Comparison of ENCODE assay signal across 8 mouse cellular contexts in the genomic region with DNA sequence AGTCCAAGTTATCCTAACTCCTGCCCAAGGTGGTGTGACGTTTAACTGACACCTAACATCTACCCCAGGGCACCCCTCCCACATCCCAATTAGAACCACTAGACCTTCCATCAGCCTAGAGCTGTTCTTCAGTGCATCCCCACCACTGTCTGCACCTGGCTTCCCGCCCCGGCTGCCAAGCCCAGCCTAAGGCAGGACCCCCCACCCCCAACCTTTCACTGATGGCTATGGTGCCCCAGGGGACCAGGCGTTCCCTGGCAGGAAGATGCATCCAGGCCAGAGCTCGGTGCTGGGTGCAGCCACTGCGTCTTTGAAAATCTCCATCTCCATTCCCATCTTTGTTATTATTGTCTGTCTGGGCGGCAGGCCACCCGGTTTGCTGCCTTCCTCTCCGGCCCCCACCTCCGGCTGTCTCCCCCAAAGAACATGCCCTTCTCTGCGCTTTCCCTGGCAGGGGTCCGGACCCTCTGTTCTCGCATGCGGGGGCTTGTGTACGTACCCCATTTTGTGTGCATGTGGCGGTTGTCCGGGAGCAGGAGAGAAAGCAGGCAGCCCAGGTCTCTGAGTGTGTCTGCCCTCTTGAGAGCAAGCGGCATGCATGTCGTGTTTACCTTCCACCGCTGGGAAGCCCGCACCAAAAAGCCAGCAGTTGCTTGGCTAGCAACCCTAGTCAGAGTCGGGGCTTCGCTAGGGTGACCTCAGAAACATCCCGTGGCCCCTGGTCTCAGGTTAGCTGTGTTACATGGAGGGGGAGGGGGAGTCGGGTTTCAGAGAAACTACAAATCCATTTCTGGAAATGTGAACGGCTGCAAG.
DNase-seq lines count a peak whose midpoint lies in the region; ATAC-seq and TF ChIP-seq lines count a peak whose summit lies in the region.

No protein-coding gene starts in this region.

- peak; percentile 56 for DNase-seq in gastrocnemius, adult 18-20 months (ENCODE audit: low spot score)
- no peak for DNase-seq in gastrocnemius, postnatal 10 days
- DNase-seq in testis, postnatal 14 days (ENCODE audit: low spot score), result no peak
- peak; percentile 42 for DNase-seq in retina, postnatal 1 day
- no peak for DNase-seq in layer of hippocampus, adult 9-11 months
- no peak for DNase-seq in layer of hippocampus, adult 11-12 months (ENCODE audit: low spot score)

- WGBS in limb, embryonic 15.5 days, result 17% methylated on average over 26 of the region's 26 CpGs

- no peaks in the 10 kb centered on the region for H3K36me3 ChIP-seq in testis, adult 2 months (ENCODE audit: control insufficient read depth, insufficient read depth, low read length)
- H3K36me3 ChIP-seq in limb, embryonic 15.5 days, result no peaks in the 10 kb centered on the region

- no peaks in the 10 kb centered on the region for H3K9me3 ChIP-seq in limb, embryonic 15.5 days

- no peak for ATAC-seq in limb, embryonic 15.5 days (ENCODE audit: insufficient number of reproducible peaks, low FRiP score, low TSS enrichment, low read depth)

- H3K4me2 ChIP-seq in limb, embryonic 15.5 days, result peak overlapping the region; percentile 85

- no peaks in the 10 kb centered on the region for H3K27me3 ChIP-seq in testis, adult 2 months (ENCODE audit: control insufficient read depth, insufficient read depth, low read length)
- H3K27me3 ChIP-seq in limb, embryonic 15.5 days, result no peaks in the 10 kb centered on the region

- no peak overlapping the region for H3K9ac ChIP-seq in limb, embryonic 15.5 days

- H3K27ac ChIP-seq in testis, adult 2 months (ENCODE audit: control insufficient read depth, insufficient read depth, low read depth, low read length), result peak overlapping the region; percentile 27; the same call in 1 of the 2 replicates
- no peak overlapping the region for H3K27ac ChIP-seq in limb, embryonic 15.5 days

- H3K4me1 ChIP-seq in testis, adult 2 months (ENCODE audit: control insufficient read depth, insufficient read depth, low read length), result peaks cover 26% of the 10 kb centered on the region
- peaks cover 64% of the 10 kb centered on the region for H3K4me1 ChIP-seq in limb, embryonic 15.5 days

- H3K4me3 ChIP-seq in testis, adult 2 months (ENCODE audit: control insufficient read depth, low read depth, low read length), result no peak overlapping the region
- H3K4me3 ChIP-seq in limb, embryonic 15.5 days, result peak overlapping the region; percentile 71

- no peak for TF ChIP-seq CTCF in testis, adult 2 months (IDR thresholded peaks at IDR 0.05; ENCODE audit: control insufficient read depth, insufficient read depth, insufficient replicate concordance, low read depth, low read length)

- TF ChIP-seq POLR2A in testis, adult 2 months (IDR thresholded peaks at IDR 0.05; ENCODE audit: control insufficient read depth, low read depth, low read length), result no peak

Comparison
In these comparisons a context has a peak if more than half of its experiments do, and no peak if none do; other contexts are left out.
1. DNase-seq: peak in gastrocnemius, adult 18-20 months (single experiment) and retina, postnatal 1 day (single experiment); none in gastrocnemius, postnatal 10 days (single experiment), testis, postnatal 14 days (single experiment), layer of hippocampus, adult 9-11 months (single experiment) and layer of hippocampus, adult 11-12 months (single experiment).